Mouse (Mus musculus) kidney, adult 10 weeks (tissue): ENCODE data around the gene Il9r. TPM values are rescaled to one million over a fixed set of nuclear protein-coding genes. Genes with fewer than 3 reads are reported as not detected.

Experiments used
- polyA plus RNA-seq: library from polyadenylated mRNA; stranded (reverse); fragments of 350-450 nt; fragmentation: Illumina TruSeq; extraction: RNeasy Lipid Tissue Mini Kit (QIAGEN cat#74804); gene quantifications from one replicate; pipeline ENCODE4 v1.2.3, GENCODE M21; 2014; ENCODE audit warnings: low read depth, low replicate concordance

Gene Il9r
- not detected for polyA plus RNA-seq

DNA sequence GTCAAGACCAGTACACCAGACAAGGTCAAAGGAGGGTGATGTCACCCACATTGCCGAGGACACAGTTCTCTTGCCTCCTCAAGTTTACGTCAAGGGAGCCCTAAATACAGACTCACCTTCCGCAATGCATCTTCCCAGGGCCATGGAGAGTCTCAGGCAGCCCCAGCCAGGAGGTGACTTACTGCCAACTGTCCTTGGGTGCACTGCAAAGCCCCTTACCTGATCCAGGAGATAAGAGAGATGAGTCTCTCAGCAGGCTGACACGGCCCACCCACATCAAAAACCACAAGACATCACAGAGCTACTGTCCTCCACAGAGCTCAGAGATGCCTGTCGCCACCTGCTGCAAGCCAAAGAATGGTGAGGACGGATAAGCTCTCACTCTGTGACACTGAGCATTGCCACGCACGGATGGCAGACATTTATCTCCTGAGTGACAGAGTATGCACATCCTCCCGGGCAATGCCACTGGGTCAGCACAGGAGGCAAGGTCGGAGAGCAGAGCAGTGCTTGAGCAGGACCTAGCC lies at the start of gene Il9r:
Gene Il9r, minus strand, starts transcription at position 205 of the 527 bp plus-strand sequence.

GRCm38 (mm10) chr11:32226124-32226871 lies 26.2 kb upstream of the Il9r start, which contains the start of gene Mpg:
Mpg (plus strand) TSS chr11:32226505.

GRCm38 (mm10) chr11:32221951-32222409 lies 21.9 kb upstream of the Il9r start, which contains the start of gene Rhbdf1:
Rhbdf1 (minus strand) TSS chr11:32222300.

DNA sequence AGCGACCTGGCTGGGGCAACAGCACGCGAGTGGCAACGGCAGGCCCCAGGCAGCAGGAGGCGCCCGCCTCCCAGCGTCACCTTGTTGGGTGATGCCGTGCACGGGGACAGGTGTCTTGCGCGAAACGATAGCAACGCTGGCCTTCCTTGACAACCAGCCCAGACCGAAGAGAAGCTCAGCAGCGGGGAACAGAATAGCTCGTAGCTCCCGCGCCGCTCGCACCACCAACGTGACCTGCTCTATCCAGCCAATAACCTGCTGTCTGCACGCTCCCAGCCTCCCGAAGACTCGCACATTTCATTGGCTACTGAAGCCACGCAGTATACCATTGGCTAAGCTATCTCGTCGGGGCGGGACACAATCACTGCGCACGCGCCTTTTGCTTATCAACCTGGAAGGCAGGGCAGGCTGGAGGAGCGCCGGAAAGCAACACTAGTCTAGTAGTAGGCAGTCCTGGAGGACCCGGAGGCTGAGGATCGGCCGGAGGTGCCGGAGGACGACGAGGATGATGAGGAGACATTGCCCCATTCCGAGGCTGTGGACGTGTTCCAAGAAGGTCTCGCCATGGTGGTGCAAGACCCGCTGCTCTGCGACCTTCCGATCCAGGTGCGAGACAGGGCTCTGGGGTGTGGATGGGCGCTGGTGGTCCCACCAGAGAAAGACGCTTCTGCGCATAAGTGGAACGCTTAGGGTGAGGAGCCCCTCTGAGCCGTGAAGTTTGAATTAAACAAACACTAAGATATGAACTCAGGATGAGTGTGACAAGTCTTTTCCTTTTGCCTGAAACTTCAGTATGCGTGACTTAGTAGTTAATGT lies 5.2 kb upstream of the Il9r start, which contains the start of gene Snrnp25:
Gene Snrnp25, plus strand, starts transcription at position 358 of the 816 bp plus-strand sequence.

Other genes with a start within 250 kb of the Il9r start
- gene 4930524B15Rik, start 234.7 kb downstream of the Il9r start, polyA plus RNA-seq, result not detected
- 2.9 TPM for gene Nsg2, start 199.8 kb downstream of the Il9r start, polyA plus RNA-seq
- 1.4 TPM for gene Snrnp25, start 5.1 kb upstream of the Il9r start, polyA plus RNA-seq
- 0.53 TPM for gene Rhbdf1, start 22.0 kb upstream of the Il9r start, polyA plus RNA-seq
- 5.7 TPM for gene Mpg, start 26.2 kb upstream of the Il9r start, polyA plus RNA-seq
- 4.0 TPM for gene Nprl3, start 67.4 kb upstream of the Il9r start, polyA plus RNA-seq
- gene Hba-x, start 76.1 kb upstream of the Il9r start, polyA plus RNA-seq, result not detected
- gene Hba-a1, start 83.2 kb upstream of the Il9r start, polyA plus RNA-seq, result 2.9 TPM
- gene Hbq1b, start 86.7 kb upstream of the Il9r start, polyA plus RNA-seq, result not detected
- 40.1 TPM for gene Hba-a2, start 96.2 kb upstream of the Il9r start, polyA plus RNA-seq
- not detected for gene Hbq1a, start 99.8 kb upstream of the Il9r start, polyA plus RNA-seq
- 0.49 TPM for gene Sh3pxd2b, start 147.5 kb upstream of the Il9r start, polyA plus RNA-seq